Mouse (Mus musculus): Measurements from ENCODE around the gene Zfp366.

Gene Zfp366

GRCm38 (mm10) chr13:99186138-99186853 is 1.7 kb downstream of the Zfp366 start:
- peak in 1 of 2 experiments; percentile 54 for DNase-seq (ENCODE audit: inconsistent age in 2 of 2, low spot score in 1 of 2)

- no peak for DNase-seq (ENCODE audit: inconsistent age in 2 of 2, low spot score in 1 of 2)
Observed at GRCm38 (mm10) chr13:99186859-99187258, 2.2 kb downstream of the Zfp366 start.

- DNase-seq (ENCODE audit: inconsistent age in 2 of 2, low spot score in 1 of 2) = no peak
Observed at GRCm38 (mm10) chr13:99187456-99187855, 2.8 kb downstream of the Zfp366 start.

- DNase-seq (ENCODE audit: inconsistent age in 2 of 2, low spot score in 1 of 2) = peak in 1 of 2 experiments; percentile 85
Observed at GRCm38 (mm10) chr13:99188625-99189024, 4.0 kb downstream of the Zfp366 start.

GRCm38 (mm10) chr13:99189671-99190070 is 5.0 kb downstream of the Zfp366 start:
- DNase-seq (ENCODE audit: inconsistent age in 2 of 2, low spot score in 1 of 2) = no peak

- peak in 1 of 2 experiments; percentile 58 for DNase-seq (ENCODE audit: inconsistent age in 2 of 2, low spot score in 1 of 2)
Observed at GRCm38 (mm10) chr13:99190466-99190865, 5.8 kb downstream of the Zfp366 start.

GRCm38 (mm10) chr13:99191063-99191462 is 6.4 kb downstream of the Zfp366 start:
- DNase-seq (ENCODE audit: inconsistent age in 2 of 2, low spot score in 1 of 2) = no peak

- peak in 1 of 2 experiments; percentile 68 for DNase-seq (ENCODE audit: inconsistent age in 2 of 2, low spot score in 1 of 2)
Observed at GRCm38 (mm10) chr13:99196314-99196713, 11.7 kb downstream of the Zfp366 start.

GRCm38 (mm10) chr13:99196865-99197264 is 12.2 kb downstream of the Zfp366 start:
- DNase-seq (ENCODE audit: inconsistent age in 2 of 2, low spot score in 1 of 2) = peak in 1 of 2 experiments; percentile 55

GRCm38 (mm10) chr13:99201647-99202574 is 17.3 kb downstream of the Zfp366 start:
- DNase-seq (ENCODE audit: inconsistent age in 2 of 2, low spot score in 1 of 2) = peak in 1 of 2 experiments; percentile 62

- no peak for DNase-seq (ENCODE audit: inconsistent age in 2 of 2, low spot score in 1 of 2)
Observed at GRCm38 (mm10) chr13:99207214-99207613, 22.6 kb downstream of the Zfp366 start.

- no peak for DNase-seq (ENCODE audit: inconsistent age in 2 of 2, low spot score in 1 of 2)
Observed at GRCm38 (mm10) chr13:99209859-99210258, 25.2 kb downstream of the Zfp366 start.

- DNase-seq (ENCODE audit: inconsistent age in 2 of 2, low spot score in 1 of 2) = no peak
Observed at GRCm38 (mm10) chr13:99210837-99211236, 26.2 kb downstream of the Zfp366 start.

- DNase-seq (ENCODE audit: inconsistent age in 2 of 2, low spot score in 1 of 2) = peak; percentile 51 to 71
Observed at GRCm38 (mm10) chr13:99212976-99213375, 28.4 kb downstream of the Zfp366 start.

GRCm38 (mm10) chr13:99216005-99216404 is 31.4 kb downstream of the Zfp366 start:
- DNase-seq (ENCODE audit: inconsistent age in 2 of 2, low spot score in 1 of 2) = no peak

- DNase-seq (ENCODE audit: inconsistent age in 2 of 2, low spot score in 1 of 2) = no peak
Observed at GRCm38 (mm10) chr13:99217984-99218383, 33.4 kb downstream of the Zfp366 start.

GRCm38 (mm10) chr13:99219586-99219985 is 35.0 kb downstream of the Zfp366 start:
- no peak for DNase-seq (ENCODE audit: inconsistent age in 2 of 2, low spot score in 1 of 2)

- no peak for DNase-seq (ENCODE audit: inconsistent age in 2 of 2, low spot score in 1 of 2)
Observed at GRCm38 (mm10) chr13:99221996-99222395, 37.4 kb downstream of the Zfp366 start.

- DNase-seq (ENCODE audit: inconsistent age in 2 of 2, low spot score in 1 of 2) = no peak
Observed at GRCm38 (mm10) chr13:99222476-99222875, 37.9 kb downstream of the Zfp366 start.

GRCm38 (mm10) chr13:99223321-99223884 is 38.8 kb downstream of the Zfp366 start:
- peak in 1 of 2 experiments; percentile 69 for DNase-seq (ENCODE audit: inconsistent age in 2 of 2, low spot score in 1 of 2)

GRCm38 (mm10) chr13:99223917-99224316 is 39.3 kb downstream of the Zfp366 start:
- no peak for DNase-seq (ENCODE audit: inconsistent age in 2 of 2, low spot score in 1 of 2)
